Mouse (Mus musculus) spleen, postnatal 36 days (tissue): ENCODE data around the gene Rpl19.

Source experiments
- DNase-seq, 2 experiments: peaks; one replicate each; pipeline ENCODE4 v3.0.0; 2022; ENCODE audit warnings: low spot score in 2 of 2, mixed read lengths in 1 of 2

Gene Rpl19

DNA sequence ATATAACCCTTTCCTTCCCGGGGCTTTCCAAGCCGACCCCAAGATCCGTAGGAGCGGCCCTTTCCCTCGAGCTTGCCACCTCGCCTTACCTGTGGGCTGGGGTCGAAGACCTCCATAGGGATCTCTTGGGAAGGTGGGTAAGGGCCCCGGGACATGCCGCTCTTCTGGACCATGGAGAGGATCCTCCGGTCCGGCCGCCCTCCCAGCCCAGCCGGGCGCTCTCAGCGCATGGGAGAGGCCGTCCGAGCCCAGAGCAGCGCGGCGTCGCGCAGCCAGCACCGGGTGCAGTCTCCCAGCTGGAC, 4.3 kb upstream of the Rpl19 start:
- no peak for DNase-seq

DNA sequence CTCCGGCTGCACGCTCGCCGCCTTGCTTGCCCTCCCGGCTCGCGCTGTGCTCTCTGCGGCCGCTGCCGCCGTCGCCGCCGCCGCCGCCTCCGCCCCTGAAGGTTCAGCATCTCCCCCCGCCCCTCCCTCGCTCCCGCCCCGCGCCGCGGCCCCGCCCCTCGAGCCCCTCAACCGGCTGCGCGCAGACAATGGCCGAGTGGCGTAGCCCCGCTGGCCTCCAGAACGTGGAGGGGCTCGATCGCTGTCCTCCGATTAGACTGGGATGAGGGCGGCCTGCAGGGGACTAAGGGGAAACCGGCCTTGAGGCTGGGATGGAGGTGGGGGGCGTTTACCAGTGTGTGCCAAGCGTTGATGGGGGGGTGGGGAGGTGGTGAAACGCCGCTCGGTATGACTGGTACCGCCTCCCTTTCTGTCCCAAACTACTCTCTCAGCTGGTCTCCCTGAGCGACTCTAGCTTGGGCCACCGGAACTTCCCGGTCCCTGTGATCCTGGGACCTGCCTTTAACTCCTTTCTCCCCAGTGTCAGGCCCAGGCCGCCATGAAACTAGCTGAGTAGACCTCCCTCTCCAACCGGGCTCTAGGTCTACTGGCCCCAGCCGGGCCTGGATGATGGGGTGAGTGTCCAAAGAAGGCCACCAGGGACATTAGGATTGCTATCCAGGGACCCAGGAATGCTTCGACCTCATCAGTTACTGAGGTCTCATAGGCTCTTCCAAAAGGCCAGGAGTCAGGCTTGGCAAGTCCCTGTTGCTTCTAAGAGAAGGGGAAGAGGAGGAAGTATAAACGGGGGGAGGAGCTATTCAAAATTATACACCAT, 3.7 kb upstream of the Rpl19 start, which contains the start of gene Cacnb1:
Gene Cacnb1, minus strand, starts transcription at position 480 of the 817 bp plus-strand sequence.
- peak; percentile 50 to 55 for DNase-seq

DNA sequence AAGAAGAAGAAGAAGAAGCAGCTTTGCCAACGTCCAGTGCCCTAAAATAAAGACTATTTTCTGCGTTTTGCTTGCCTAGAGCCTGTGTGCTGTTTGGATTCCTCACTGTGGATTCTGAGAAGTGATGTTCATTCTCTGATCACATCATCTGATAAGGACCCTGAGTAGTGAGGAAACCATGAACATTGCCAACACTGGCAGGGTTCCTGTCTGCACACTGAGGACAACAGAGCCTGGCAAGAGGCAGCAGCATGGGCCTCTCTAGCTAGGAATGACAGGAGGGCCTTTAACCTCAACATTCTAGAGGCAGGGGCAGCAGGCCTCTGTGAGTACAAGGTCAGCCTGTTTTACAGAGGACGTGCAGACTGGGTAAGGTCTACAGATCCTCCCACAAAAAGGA, 2.0 kb upstream of the Rpl19 start:
- DNase-seq, result no peak

DNA sequence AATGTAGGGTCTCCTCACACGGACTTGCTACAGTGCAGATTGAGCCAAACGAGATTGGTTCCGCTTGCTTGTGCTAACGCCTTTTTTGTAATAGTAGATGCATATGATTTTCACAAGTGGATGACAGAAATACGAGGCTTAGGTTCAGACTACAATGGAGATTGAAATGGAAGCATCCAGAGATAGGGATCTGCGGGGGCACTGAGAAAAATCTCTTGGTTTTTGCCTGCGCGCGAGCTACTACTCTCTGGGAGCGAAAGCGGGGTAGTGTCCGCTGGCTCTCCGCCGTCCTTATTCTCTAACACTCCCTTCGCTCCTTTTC, 301 bp upstream of the Rpl19 start:
- no peak for DNase-seq

DNA sequence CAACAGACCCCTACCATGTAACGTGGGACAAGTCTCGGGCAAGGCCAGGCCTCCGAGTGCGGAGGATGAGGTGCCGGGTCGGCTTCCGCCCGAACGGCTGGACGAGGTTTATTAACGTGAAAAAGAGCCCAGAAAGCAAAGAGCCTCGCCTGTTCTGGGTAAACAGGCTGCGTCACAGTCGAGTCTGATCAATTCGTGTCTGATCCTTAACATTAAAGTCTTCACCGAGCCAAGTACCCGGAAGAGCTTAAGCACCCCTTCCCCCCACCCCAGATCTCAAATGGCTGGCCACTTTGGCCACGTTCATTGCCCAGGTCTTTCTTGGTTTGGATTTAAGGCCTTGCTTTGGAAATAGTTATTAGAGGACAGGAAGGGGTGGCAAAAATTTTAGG, 783 bp downstream of the Rpl19 start:
- DNase-seq, result no peak

DNA sequence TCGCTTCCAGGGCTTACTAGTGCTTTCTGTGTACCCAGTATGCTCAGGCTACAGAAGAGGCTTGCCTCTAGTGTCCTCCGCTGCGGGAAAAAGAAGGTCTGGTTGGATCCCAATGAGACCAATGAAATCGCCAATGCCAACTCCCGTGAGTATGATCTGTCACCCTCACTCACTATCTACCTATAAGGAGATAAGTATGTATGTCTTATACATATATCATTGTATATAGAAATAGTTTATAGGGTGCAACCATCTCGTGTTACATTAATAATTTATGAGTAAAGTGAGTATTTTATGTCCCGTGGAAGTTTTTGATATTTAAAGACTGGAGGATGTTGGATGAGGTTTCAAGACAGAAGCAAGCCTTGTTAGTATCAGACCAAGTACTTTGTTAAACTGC, 1.3 kb downstream of the Rpl19 start:
- DNase-seq, result no peak

DNA sequence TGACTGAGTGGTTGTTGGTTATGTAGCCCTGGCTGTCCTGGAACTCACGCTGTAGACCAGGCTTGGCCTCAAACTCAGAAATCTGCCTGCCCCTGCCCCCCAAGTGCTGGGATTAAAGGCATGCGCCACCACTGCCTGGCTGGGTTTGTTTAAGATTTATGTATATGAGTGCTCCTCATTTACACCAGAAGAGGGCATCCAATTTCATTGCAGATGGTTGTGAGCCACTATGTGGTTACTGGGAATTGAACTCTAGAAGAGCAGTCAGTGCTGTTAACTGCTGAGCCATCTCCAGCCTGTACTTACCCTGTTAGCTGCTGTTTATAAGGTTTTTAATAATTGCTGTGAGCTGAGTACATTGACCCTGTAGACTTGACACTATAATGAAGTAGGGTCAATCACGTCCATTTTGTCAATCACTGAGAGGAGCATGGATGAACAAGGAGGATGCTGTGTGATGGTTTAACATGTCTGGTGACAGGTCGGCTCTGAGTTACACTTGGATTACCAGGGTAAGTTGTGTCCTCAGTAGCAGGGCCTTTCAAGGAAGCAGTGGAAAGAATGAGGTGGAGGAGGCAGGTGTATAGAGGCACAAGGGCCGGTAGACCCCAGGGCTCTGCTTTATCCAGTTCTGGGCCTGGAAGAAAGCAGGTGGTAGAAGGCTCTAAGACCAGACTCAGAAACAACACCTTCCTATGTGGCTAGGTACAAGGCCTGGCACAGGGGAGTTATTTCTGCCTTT, 4.4 kb downstream of the Rpl19 start:
- no peak for DNase-seq

DNA sequence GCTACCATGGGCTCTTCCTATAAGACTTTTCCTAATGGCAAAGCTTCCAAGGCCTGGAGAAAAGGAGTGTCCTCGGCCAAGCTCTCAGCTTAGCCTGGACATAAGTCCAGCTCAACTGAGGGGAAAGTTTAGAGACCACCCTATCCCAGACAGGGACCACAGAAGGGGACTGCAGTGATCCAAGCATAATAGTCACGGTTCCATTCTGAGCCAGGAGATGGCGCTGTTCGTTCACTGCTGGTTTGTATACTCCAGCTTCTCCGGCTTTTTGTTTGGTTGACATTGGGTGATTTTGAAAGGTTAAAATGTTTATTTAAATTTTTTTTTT, 4.9 kb downstream of the Rpl19 start:
- DNase-seq, result peak; percentile 46 to 60

DNA sequence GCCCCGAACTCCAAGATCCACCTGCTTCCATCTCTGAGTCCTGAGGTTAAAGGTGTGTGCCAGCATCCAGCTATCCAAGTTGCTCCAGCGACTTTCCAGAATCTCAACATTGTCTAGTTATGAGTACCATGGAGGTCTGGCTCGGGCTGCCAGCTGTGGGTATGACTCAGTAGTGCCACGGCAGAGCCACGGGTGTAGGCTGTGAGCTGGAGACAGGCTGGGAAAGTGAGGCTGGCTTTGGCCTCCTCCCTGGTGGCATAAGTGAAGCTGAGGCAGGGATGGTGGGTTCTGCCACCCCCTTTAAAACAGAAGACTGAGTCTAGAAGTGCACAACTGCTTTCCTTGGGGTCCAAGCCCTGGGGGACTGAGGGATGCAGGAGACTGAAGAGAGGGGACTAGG, 7.6 kb downstream of the Rpl19 start:
- no peak for DNase-seq

DNA sequence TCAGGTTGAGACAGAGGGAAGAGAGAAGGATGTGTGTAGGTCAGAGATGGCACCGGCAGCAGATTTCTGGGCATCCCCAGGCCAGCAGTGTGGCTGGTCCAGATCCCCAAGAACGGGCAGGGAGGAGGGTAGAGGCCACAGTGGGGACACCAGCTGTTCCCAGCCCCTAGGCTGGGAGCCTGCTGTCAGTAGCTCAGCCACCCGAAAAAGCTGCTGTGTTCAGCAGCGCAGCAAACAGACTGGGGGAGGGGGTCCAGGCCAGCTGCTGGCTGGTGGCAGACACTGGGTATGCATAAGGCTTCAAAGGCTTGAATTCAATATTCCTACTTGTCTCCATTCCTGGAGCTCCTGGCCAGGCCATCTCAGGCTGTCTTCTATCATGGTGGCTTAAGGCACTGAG, 8.3 kb downstream of the Rpl19 start:
- no peak for DNase-seq

DNA sequence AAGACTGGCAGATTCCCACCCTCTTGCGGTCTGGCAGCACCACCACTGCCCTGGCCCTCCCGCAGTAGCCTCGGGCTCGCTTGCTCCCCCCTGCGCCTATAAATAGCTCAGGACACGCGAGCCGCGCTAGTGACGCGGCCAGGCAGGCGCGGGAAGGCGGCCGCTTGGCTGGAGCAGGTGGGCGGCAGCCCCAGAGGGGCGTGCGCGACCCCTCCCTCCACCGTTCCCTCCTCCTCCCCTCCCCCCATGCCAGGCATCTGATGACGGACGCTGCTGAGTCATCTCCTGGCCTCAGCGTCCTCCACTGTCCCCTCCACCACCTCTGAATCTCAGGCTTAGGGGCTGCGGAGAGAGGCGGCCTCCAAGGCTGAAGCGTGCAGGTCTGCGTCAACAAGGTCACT, 9.5 kb downstream of the Rpl19 start:
- no peak for DNase-seq

DNA sequence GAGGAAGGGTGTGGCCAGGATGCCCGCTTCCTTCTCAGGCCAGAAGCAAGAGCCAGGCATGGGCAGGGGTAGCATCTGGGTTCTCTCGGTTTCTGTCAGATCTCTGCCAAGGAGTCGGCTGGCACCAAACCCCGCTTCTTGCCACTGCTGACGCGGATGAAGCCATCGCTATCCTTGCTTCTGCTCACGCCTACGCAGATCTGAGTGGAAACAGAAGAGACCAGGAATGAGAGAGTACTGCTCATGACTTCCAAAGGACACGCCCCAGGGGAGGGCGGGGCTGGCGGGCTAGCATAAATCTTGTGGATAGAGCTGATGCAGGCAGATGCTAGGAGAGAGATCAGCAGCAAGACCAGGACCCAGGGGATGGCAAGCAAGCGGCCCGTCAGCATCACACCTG, 11.4 kb downstream of the Rpl19 start:
- DNase-seq, result no peak

DNA sequence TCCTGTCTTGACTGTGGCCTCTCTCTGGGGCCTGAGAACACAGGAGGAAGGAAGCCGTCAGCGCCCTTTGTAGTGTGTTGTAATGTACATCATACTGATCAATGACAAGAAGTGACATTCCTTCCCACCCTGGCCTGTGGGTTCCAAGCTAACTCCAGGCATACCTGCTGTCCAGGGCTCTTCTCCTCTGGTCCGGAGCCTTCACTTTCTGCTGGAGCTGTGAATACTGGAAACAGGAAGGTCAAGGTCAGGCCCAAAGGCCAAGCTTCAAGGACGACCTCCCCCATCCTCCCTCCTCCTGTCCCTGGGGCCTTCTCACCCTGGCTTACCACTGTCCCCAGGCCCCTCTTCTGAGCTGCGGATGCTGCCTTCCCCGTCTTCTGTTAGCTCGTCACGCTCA, 14.5 kb downstream of the Rpl19 start:
- DNase-seq, result no peak

DNA sequence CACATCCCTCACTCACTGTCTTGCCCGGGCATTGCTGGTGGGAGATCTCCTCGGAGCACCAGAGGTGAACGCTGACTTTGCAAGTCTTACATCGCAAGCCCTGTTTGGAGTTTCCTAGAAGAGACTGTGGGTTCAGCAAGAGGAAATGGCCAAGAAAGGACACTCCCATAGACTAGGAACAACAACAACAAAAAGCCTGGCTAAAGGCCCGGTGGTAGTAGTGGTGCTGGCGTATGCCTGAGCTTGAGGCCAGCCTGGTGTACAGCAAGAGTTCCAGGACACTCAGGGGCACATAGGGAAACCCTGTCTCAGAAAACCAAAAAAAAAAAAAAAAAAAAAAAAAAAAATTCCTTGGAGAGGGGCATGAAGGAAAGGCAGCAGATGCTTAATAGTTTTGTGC, 16.2 kb downstream of the Rpl19 start:
- no peak for DNase-seq

DNA sequence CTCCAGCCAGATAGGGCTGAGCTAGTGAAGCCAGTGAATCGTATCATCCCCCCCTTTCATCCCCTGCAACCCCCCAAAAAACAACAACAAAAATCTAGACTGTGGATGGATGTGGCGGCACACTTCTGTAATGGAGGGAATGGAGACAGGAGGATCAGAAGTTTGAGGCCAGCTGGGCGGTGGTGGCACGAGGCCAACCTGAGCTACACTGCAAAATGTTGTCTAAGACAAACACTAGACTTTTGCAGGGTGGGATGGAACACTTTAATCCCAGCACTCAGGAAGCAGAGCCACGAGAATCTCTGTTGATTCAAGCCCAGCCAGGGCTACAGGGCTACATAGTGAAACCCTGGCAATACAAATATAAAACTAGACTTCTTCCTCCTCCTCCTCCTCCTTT, 17.6 kb downstream of the Rpl19 start:
- no peak for DNase-seq

DNA sequence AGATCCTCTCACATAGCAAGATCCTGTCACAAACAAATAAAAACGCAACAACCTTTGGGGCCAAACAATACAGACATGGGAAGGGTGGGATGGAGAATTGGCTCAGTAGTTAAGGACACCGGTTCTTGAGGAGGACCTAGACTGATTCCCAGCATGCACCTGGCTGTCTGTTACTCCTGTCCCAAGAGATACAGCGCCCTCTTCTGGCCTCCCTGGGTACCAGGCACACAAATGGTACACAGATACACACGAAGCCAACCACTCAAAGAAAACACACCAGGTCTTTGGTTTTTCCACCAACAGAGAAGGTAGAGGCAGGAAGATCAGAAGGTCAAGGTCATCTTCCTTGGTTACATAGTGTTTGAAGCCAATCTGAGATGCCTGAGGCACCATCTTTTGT, 19.1 kb downstream of the Rpl19 start:
- no peak for DNase-seq

DNA sequence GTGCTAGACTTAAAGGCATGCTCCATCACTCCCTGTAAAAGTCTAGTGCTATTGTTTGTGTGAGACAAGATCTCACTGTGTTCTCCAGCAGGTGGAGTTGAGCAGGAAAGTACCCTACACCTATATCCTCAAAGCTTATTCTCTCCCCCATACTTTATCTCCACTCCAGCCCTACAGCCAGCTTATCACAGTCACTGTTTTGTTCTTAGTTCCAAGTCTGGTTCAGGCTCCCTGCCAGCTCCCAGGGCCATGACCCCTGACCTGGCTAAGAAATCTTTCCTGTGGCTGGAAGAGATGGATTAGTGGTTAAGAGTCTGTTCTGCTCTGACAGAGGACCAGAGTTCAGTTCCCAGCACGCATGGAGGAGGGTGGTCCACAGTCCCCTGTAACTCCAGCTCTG, 20.0 kb downstream of the Rpl19 start:
- no peak for DNase-seq

DNA sequence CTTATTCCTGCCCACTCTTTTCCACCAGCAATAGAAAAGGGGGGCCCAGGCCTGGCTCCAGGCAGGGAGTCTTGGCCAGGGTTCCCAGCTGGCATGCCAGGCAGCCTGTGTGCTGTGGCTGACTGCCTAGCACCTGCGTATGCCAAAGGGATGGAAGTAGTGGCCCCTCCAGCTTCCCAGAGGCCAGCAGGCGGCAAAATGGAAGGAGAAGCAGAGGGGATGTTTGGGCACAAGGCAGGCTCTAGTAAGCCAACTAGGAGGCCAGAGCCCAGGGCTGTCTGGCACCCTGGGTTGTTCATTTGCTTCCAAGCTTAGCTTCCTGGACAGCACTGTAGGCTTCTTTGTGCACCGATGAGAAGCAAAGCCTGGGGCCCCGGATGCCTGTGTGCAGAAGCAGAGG, 21.2 kb downstream of the Rpl19 start:
- DNase-seq, result no peak

DNA sequence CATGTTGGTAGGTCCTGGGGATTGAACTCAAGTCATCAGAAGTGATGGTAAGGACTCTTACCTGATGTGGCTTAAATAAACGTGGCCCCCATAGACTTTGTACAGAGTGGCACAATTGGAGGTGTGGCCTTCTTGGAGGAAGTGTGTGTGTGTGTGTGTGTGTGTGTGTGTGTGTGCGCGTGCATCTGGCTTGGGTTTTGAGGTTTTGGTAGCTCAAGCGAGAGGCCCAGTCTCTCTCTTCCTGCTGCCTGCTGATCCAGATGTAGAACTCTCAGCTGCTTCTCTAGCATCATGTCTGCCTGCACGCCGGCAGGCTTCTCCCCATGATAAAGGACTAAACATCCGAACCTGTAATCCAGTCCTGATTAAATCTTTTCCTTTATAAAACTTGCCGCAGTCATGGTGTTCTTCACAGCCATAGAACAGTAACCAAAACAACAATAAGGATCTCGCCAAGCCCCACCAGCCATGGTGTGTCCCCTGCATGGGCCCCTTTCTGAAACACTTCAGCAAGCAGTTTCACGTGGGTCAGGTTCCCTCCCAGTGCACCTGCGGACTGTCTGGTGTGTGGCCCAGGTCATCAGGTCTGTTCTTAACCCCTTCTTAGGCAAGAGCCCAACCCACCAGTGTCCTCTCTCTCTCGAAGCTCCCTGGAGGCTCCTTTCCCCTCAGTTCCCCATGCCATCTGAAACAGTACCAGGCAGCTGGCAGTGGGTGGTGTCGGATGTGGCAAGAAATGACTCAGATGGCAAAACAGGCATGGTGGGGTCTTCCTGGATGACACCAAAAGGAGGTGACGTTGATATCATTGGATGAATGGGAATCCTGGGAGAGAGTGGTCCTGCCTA, 23.4 kb downstream of the Rpl19 start:
- DNase-seq, result peak; percentile 54 to 62

DNA sequence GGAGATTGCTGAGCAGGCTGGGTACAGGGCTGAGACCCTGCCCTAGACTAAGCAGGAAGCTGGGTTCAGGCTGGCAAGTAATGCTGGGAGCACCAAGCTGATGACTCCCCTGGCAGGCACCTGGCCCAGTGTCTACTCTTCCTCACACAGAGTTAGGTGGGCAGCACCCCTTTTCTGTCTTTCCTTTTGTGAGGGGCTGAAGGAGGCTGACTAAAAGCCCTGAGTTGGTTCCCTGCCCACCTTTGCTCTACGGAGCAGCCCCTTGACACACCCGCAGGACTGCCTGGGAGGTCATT, 24.0 kb downstream of the Rpl19 start:
- DNase-seq, result no peak

DNA sequence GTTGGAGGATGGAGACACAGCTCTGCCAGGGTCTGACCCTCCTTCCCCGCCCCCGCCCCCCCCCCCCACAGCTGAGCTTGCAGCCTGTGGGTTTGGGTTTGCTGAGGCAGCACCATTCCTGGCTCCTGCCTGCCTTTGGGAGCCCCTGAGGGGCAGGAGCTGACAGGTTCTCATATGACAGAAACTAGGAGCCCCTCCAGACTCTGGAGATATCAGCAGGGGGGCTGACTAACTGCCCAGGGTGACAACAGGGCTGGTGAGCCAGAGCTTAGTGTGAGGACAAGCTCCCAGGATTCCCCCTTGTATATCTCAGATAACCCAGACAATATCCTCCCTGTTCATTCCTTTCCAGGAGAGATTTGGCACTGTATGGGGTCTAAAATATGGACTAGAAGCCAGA, 24.4 kb downstream of the Rpl19 start:
- no peak for DNase-seq

DNA sequence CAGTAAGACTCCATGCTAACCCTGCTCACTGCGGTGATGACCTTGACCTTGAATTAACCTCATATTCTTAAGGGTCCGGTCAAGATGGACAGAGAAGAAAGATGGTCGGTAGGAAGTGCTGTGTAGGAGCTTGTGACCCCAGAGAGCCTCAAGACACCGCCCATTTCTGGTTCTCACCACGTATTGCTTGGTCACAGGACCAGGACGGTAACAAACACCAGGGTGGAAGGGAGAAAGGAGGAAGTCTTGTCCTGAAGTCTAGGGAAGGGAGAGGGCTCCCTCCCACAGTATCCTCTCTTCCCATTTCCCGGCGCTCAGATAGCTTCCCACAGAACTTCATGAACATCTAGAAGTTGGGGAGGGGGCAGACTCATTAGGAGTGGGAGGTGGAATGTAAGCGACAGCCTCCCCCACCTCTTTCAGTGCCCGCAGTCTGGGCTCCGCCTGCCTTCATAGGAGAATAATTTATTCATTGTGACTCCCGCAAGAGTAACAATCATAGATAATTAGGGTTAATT, 25.2 kb downstream of the Rpl19 start:
- peak; percentile 30 to 39 for DNase-seq
